Mouse (Mus musculus) urinary bladder, adult 2 months (tissue): ENCODE results near the gene Ace3. TPM values are rescaled to one million over a fixed set of nuclear protein-coding genes. Genes with fewer than 3 reads are reported as not detected.

Experiments used
- DNase-seq: peaks from one replicate; pipeline ENCODE4 v3.0.0; 2022; ENCODE audit warnings: low spot score
- polyA plus RNA-seq: library from polyadenylated mRNA; depleted of rRNA; stranded (reverse); fragments of >200 nt; gene quantifications from 2 replicates; pipeline ENCODE4 v1.2.3, GENCODE M21; 2012; rRNA removed

Ace3 gene
- not detected in 2 replicates for polyA plus RNA-seq

DNA sequence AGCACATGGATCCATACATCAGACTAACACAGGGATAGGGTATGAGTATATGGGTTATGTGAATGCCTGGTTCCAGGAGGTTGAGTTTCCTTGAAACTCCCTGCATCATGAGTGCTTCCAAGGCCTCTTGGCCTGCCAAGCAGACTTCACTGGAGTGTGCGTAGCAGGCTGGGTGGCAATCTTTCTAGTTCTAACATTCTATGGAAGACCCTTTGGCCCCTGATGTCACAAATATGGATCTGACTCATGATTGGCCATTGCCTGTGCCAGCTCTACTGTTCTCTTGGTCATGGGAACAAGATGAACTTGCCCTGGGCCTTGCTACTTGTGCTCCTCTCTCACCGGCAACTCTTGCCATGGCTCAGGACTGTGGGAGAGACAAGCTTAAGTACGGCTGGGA, at the start of gene Ace3:
Ace3 (plus strand) TSS at position 301 of the 400 bp plus-strand sequence.
- no peak for DNase-seq

DNA sequence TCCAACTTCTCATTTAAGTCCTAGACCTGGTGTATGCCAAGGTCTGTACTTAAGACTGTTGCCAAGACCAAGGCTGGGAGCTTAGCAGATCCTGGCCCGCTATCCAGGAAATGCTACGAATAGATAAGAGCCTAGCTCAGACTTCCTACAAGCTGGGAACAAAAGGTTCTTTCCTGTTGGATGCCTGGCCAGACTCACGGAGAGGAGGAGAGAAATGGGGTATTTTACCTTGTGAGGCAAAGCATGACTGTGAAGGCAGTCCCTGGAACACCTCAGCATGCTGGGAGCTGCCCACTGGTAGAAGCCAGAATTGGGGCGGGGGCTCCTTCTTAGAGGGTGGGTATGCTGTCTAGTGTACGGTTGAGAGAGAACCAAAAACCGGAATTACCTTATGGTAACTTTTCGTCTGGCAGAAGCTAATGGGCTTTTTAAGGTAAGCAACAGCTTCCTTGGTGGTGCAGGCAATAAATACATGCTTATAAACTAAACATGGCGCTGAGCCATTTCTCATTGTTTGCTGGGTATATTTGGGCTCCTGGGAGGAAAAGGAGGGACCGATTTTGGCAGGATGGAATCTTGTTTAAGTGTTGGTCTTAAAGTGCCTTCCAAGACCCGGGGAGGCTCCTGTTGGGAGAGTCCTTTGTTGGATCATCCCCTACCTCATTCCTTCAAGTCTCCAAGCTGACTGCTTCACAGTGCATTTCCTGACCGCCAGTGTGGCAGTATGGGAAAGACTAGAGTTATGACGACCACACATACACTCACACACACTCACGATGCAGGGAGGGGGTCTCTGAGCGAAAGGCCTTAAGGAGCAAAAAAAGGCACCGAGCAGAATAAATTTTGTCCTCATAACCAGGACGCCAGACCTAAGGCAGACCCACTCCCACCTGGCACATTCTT, 49.5 kb upstream of the Ace3 start:
- no peak for DNase-seq

DNA sequence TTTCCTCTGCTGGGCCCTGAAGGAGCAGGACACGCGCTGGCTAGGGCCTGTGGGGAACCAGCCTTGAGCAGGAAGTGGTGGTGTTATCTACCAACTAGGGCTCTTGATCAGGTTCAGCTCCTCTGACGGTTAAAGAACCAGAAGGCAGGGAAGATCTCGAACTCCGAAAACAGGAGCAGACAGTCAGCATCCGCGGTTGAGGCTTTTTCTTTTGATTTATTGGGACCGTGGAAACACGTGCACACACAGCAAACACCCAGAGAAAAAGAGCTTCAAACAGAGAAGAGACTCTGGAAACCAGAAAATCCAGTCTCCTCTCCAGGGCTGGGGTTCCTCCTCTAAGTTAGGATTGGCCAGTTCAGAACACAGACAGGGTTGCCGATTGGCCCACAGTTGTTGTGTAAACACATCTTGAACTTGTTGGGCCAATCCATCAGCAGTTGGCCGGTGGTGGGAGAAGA, 47.8 kb upstream of the Ace3 start:
- no peak for DNase-seq

DNA sequence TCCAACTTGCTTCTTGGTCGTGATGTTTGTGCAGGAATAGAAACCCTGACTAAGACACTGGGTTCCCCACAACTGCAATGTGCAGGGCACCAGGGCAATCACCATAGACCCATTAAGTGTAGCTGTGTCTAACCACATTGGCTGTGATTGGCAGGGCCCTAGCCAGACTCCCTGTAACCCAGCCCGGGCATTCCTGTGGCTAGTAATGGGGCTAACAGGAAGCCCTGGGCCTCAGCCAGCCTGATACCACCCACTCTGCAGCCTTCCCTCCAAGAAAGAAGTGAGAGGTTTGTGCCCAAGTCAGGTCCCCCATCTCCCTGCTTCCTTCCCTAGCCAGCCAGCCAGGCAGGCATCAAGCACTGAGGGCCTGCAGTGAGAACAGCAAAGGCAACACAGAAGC, 46.2 kb upstream of the Ace3 start:
- no peak for DNase-seq

DNA sequence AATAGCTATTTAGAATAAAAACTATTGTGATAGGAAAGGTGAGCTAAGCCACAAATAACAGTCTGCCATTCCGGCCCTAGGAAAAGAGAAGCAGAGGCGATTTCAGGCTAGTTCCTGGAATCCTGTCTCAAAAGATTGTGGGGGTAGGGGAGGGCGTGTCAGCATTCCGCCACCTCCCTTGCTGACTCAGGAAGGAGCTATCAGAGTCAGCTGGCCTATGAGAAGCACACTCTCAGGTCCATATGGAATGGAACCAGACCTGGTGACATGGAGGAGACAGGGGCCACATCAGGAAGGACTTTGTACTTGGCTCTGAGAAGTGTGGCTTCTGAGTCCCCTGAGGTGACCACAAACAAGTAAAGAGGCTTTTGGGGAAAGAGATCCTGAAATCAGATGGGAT, 44.0 kb upstream of the Ace3 start:
- DNase-seq, result no peak

DNA sequence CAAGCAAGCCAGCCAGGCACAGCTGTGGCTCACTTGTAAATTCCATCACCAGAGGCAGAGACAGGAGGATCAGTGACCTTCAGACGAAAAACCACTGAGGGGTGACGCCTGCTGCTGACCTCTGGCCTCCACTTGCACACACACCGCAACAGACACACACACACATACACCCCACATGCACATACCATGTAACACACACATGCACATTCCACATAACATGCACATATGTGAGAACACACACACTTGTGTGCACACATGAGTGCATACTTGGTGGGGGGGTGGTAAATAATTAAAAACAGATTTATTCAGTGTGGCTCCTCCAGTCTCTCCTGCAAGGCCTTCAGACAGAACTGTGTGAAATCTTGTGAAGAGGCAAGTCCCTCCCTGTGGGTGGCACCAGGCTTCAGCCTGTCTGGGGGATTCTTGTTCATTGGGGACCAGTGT, 42.9 kb upstream of the Ace3 start:
- no peak for DNase-seq

DNA sequence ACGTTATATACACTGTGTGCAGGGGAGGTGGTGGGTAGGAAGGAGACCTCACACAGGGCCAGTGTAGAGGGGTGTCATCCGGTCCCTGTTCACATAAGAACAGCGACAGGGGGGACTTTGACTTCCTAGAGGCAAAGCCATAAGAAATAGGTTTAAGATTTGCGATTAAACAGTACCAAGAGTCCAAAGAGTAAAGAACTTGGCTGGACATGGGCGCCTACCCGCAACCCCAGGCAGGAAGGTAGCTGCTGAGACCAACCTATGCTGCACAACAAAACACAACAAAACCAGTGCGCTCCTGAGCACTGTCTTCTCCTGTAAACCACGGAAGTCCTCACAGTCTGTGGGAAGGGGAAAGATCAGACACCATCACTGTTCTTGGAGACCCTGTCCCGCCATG, 42.4 kb upstream of the Ace3 start:
- DNase-seq, result no peak

DNA sequence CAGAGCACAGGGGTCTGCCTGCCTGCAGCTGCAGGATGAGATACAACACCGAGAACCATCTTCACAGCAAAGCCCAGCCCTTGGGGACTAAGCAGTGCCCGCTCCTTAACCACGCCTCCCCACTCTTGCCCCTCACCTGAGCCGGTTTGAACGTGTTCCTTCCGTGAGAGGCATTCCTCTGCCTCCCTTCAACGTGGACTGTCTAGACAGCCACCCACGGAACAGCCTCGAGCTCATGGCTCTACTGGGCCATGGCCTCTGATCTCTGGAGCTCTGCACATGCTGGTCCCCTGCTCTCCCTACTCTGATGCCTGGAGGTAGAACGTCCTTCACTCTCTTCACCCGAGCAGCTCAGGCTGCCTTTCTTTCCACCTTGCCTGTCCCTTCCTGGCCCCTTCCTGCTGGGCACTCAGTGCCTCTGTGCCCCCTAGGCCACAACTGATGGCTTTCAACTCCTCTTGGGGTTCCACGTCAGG, 41.5 kb upstream of the Ace3 start, which contains the start of gene Cyb561:
Cyb561 (minus strand) TSS at position 426 of the 476 bp plus-strand sequence.
- no peak for DNase-seq

DNA sequence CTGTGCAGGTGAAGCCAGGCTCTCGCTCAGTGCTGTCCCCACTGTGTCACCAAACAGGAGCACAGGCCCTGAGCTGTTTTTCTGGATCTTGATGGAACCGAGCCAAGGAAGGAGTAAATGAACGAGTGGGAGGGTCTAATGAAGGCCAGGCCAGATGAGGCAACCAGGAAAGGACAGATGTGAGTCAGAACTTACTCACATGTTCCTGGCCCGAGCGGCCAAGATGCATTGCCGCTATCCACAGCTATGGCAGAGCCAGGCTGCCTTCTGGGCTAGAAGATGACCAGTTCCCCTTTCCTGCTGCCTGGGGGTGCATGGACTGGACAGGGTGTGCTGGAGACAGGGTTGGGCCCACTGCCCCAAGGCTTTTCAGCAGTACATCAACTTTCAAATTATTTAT, 41.1 kb upstream of the Ace3 start:
- DNase-seq, result no peak

DNA sequence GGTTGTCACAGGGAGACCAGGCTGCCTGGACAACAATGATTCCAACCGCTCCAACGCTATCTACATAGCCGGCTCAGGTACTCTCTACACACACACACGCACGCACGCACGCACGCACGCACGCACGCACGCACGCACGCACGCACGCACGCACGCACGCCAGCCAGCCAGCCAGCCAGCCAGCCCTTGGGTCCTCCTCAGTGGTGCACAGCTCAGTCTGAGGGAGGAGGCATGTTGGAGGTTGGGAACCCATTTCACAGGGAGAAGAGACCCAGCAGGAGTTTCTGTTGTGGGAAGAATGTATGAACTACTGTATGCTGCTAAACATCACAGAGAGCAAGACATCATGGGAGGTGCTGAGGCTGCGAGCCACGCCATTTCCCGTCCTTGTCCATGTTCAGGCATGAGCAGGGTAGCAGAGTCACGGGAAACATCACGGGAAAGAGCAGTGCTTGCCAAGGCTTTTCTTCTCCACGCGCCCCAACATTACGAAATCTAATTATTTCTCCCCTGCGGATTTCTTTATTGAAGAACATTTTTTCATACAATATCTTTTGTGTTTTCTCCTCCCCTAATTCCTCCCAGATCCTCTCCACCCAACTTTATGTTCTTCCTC, 38.6 kb upstream of the Ace3 start:
- DNase-seq, result no peak

DNA sequence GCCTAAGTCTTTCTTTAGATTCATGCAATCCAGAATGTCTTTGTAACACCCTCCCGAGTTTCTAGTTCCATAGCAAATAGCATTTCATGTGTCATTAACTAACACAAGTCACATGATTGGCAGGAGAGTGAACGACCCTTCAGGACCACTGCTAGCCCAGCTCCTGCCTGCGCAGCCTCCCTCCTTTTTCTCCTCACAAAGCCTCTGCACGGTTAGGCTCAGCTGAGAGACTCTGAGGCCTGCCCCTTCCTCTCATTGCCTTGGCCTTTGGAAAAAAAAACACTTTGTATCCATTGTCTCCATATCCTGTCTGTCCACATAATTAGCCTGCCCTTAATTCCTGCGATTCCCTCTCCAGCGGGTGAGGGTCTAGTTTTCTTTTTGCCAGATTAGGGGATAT, 37.0 kb upstream of the Ace3 start:
- no peak for DNase-seq

DNA sequence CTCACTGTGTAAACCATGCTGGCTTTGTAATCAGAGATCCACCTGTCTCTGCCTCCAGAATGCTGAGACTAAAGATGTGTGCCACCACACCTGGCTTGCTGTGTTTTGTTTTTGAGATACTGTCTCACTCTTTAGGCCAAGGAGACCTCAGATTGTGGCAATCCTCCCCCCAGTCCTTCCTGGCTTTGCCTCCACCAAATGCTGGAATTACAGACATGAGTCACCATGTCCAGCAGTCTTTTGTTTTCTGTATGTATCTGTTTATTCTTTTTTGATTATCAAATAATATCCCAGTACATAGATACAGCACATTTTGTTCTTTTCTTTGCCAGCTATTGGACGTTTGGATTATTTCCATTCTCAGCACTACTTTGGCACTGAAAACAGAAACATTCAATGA, 35.9 kb upstream of the Ace3 start:
- no peak for DNase-seq

DNA sequence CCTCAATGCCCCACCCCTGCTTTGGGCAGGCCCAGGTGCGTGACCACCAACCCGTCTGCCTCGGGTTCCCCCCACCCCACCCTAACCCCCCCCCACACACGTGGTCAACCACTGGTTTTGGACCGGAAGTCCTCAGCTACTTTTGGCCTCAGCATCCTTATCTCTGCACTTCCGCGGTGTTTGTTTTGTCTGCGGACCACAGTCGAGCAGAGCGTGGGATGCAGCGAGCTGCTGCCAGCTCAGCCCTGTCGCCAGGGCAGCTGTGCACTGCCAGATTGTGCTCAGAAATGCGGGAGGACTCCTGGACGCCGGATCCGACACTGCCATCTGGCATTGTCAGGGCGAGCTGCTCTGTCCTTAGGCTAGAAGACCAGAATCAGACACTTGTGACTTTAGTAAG, 35.1 kb upstream of the Ace3 start:
- no peak for DNase-seq

DNA sequence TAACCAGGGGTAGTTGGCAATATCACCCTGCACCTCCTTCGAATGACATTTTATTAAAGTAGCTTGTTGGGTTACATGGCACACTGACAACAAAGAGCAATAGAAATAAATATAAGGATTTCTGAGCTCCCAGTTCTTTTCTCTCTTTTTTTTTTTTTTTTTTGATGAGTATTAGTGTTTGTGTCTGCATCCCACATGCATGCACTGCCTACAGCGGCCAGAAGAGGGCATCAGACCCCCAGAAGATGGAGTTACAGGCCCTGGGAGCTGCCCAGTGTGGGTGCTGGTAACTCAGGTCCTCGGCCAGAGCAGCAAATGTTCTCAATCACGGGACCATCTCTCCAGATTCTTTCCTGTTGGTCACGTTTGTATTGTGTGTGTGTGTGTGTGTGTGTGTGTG, 29.8 kb upstream of the Ace3 start:
- DNase-seq, result no peak

DNA sequence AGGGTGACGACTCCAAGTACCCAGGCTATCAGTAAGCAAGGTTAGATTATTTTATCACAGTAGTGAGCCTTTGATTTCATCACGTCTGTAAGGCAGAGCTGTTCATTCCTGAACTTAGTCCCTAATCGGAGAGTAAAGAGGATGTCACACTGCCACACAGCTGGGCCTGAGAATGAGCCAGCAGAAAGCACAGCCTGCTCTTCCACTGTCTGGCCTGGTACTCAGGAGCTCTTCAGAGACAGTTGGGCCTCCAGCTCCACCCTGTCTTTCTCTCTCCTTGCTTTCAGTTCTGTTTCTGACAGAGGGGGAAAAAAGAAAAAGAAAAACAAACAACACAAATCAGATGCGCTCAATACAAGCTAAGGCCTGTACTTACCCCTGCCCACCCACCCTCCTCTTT, 28.2 kb upstream of the Ace3 start:
- DNase-seq, result no peak

DNA sequence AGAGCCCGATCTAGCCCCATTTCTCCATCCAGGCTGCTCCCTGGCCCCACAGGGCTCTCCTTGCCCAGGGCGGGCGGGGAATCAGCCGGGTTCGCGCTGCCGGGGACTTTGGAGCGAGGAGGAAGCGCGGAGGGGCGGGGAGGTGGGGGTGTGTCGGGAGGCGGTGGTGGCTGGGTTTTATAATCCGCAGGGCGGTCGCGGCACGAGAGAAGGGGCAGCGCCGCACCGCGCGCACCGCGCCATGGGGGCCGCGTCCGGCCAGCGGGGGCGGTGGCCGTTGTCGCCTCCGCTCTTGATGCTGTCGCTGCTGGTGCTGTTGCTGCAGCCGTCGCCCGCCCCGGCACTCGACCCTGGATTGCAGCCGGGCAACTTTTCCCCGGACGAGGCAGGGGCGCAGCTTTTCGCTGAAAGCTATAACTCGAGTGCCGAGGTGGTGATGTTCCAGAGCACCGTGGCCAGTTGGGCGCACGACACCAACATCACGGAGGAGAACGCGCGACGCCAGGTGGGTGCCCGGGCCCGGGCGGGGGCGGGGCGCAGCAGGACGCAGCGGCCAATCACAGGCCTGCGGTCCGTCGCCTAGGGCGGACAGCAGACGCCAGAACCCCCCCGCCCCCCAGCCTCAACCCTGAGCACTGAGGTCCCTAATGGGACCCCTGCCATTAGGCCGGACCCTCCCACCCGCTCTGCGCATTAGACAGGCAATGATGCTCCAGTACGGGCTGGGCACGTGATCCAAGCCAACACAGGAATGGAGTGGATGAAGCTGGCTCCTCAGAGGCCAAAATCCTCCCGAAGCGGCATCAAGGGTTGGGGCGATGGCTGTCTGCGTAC, 26.5 kb upstream of the Ace3 start, which contains the start of gene Ace:
Ace (plus strand) TSS at position 205 of the 834 bp plus-strand sequence.
- no peak for DNase-seq

DNA sequence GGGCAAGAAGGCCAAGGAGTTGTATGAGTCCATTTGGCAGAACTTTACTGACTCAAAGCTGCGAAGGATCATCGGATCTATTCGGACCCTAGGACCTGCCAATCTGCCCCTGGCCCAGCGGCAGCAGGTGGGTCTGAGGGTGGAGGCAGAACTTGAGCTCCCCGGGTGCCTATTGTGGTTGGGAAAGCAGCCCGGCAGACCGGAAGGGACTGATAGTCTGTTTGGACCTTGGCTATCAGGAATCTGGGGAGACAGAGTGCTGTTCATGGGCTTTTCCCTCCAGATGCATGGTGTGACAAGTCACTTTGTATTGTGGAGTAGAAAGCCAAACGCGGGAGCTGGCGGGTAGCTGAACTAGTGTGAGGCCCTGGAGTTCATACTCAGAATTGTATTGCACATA, 25.5 kb upstream of the Ace3 start:
- DNase-seq, result no peak

DNA sequence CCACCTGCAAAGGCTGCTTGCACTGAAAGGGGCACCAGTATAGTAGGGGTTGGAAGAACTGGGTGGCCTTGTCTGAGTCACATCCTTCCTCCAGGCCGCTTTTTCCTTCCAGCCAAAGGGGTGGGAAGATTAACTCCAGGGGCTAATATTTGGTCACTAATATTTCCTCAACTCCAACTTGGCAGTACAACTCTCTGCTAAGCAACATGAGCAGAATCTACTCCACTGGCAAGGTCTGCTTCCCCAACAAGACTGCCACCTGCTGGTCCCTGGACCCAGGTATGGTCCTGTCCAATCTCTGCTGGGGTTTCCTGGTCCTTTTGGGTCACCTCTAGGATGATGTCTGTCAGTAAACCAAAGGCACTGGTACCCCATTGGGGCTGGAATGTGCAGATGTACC, 25.0 kb upstream of the Ace3 start:
- DNase-seq, result peak; percentile 41

DNA sequence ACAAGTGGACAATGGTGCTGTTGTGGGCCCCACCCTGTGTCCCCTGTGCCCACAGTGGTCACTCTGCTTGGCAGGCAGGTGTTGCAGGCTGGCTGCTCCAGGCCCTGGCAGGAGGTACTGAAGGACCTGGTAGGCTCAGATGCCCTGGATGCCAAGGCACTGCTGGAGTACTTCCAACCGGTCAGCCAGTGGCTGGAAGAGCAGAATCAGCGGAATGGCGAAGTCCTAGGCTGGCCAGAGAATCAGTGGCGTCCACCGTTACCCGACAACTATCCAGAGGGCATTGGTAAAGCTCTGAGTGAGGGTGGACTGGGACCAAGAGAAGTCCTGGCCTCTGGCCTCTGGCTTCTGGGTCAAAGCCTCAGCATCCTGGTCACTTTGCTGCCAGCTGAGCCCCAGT, 19.9 kb upstream of the Ace3 start:
- no peak for DNase-seq

DNA sequence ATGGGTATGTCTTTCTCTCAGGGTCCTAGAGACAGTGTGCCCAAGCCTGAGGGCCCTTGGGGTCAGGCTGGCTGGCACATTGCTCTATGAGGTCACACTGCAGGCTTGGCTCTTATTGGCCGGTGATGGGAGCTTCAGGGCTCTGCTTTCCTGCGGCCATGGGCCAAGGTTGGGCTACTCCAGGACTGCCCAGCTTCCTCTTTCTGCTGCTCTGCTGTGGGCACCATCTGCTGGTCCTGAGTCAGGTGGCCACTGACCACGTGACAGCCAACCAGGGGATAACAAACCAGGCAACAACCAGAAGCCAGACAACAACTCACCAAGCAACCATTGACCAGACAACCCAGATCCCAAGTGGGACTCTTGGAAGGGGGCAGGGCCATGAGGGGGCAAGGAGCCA, 19.4 kb upstream of the Ace3 start:
- DNase-seq, result no peak

DNA sequence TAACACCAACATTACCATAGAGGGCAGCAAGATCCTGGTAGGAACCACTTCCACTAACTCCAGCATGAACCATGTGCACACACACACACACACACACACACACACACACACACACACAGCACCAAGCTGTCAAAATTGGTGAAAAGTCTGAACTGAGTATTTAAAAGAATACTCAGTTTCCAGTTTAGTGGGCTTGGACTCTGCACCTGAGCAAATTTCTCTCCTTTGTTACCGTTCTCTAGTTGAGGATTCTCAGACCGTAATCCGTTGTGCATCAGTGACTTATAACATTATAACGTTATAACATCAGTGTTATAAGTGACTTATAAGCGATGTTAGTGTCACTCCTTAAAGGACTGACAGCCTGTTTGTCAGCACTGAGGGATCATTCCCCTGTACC, 18.8 kb upstream of the Ace3 start:
- DNase-seq, result no peak

DNA sequence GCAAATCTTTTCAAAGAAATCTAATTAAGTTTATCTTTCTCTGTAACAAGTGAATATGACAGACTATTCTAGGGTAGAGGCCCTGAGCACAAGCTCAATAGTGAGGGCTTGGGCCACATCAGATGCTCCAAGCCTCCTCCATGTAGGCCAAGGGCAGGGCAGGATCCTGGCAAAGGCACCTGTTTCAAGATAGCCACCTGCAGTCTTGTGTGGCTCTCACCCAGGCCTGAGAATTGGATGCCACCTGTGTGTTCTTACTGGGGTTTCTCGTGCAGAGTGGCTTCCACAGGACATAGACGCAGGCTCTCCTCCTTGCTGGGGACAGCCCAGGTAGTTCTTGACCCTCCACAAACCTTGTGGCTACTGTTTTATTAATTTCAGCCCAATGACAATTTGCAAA, 16.2 kb upstream of the Ace3 start:
- DNase-seq, result no peak
